In genomic region chr8:77973714-77974113, GRCm38 (mm10) we compare ENCODE assay signal across 23 mouse cellular contexts.
DNase-seq lines count a peak whose midpoint lies in the region; TF ChIP-seq lines count a peak whose summit lies in the region.
"Had no signal": no experiment of that assay in that cellular context is flagged by ENCODE, and none has a peak within 500 bp of the region (broad histone marks: within the 10 kb centered on the region; RNA-seq: fewer than 3 reads in every experiment).

No protein-coding gene starts in this region.

- TF ChIP-seq CTCF in kidney, adult 2 months (conservative IDR thresholded peaks at IDR 0.05; ENCODE audit: insufficient read depth, insufficient read length, low read depth, low read length), result no peak
- no peak for TF ChIP-seq CTCF in lung, adult 2 months (IDR thresholded peaks at IDR 0.05; ENCODE audit: insufficient read depth, low read length)

- H3K27me3 ChIP-seq in kidney, adult 2 months (replicated peaks; ENCODE audit: control insufficient read depth, insufficient read depth, low read length), result no peaks in the 10 kb centered on the region
- H3K27me3 ChIP-seq: embryonic facial prominence, embryonic 13.5 days; forebrain, embryonic 12.5 days; heart, embryonic 15.5 days; hindbrain, embryonic 13.5 days; kidney, embryonic 15.5 days had no signal

- no peak overlapping the region for H3K27ac ChIP-seq in kidney, adult 2 months (ENCODE audit: insufficient read depth, low read depth, low read length)
- H3K27ac ChIP-seq: embryonic facial prominence, embryonic 13.5 days; forebrain, embryonic 12.5 days; heart, embryonic 10.5 days; heart, embryonic 15.5 days; hindbrain, embryonic 13.5 days; kidney, embryonic 15.5 days had no signal

- TF ChIP-seq POLR2A in kidney, adult 2 months (IDR thresholded peaks at IDR 0.05; ENCODE audit: low read depth, low read length), result no peak
- no peak for TF ChIP-seq POLR2A in lung, adult 2 months (IDR thresholded peaks at IDR 0.05; ENCODE audit: borderline replicate concordance, extremely low read depth, low read depth, low read length)

- no peaks in the 10 kb centered on the region for H3K36me3 ChIP-seq in kidney, adult 2 months (ENCODE audit: control insufficient read depth, insufficient read depth, low read length)
- H3K36me3 ChIP-seq: embryonic facial prominence, embryonic 13.5 days; forebrain, embryonic 12.5 days; G1E; heart, embryonic 10.5 days; heart, embryonic 15.5 days; hindbrain, embryonic 13.5 days; kidney, embryonic 15.5 days had no signal

- peak; percentile 10 for DNase-seq in kidney, adult 2 months
- DNase-seq in kidney, adult 9 months, result no peak
- DNase-seq in lung, adult 18-20 months, result peak; percentile 9 to 46
- DNase-seq in lung, adult 2 months, result no peak
- peak; percentile 64 for DNase-seq in lung, postnatal 10 days
- DNase-seq in yolk sac, embryonic 10.5 days (ENCODE audit: low spot score), result peak; percentile 23
- DNase-seq in cerebellum, adult 9-11 months, result no peak
- no peak for DNase-seq in thymus, postnatal 0 days (ENCODE audit: low spot score)
- DNase-seq: adrenal gland, adult 8-10 months; cerebellum, adult 2 months; cerebellum, postnatal 25 days; forebrain, postnatal 0 days; gastrocnemius, postnatal 10 days; liver; right cerebral cortex, adult 18-20 months; spleen, adult 18-20 months had no signal

- H3K4me3 ChIP-seq in kidney, adult 2 months (ENCODE audit: insufficient read depth, low read depth, low read length), result no peak overlapping the region
- H3K4me3 ChIP-seq in lung, adult 2 months (replicated peaks; ENCODE audit: extremely low read depth, low read depth, low read length), result no peak overlapping the region
- H3K4me3 ChIP-seq: embryonic facial prominence, embryonic 13.5 days; forebrain, embryonic 12.5 days; heart, embryonic 10.5 days; heart, embryonic 15.5 days; hindbrain, embryonic 13.5 days; kidney, embryonic 15.5 days had no signal

- 43% methylated on average over 4 of the region's 4 CpGs for WGBS in kidney, adult 2 months
- 34% methylated on average over 4 of the region's 4 CpGs for WGBS in lung, adult 2 months

- no peaks in the 10 kb centered on the region for H3K4me1 ChIP-seq in kidney, adult 2 months (ENCODE audit: control insufficient read depth, insufficient read depth, low read length)
- no peaks in the 10 kb centered on the region for H3K4me1 ChIP-seq in lung, adult 2 months (ENCODE audit: control insufficient read depth, insufficient read depth, low read length)
- H3K4me1 ChIP-seq: forebrain, embryonic 12.5 days; heart, embryonic 15.5 days; hindbrain, embryonic 13.5 days had no signal

Comparison
In these comparisons a context has a peak if more than half of its experiments do, and no peak if none do; other contexts are left out.
1. DNase-seq: peak in kidney, adult 2 months (single experiment), lung, adult 18-20 months (2 of 2), lung, postnatal 10 days (single experiment) and yolk sac, embryonic 10.5 days (single experiment); none in kidney, adult 9 months (single experiment), lung, adult 2 months (single experiment), cerebellum, adult 9-11 months (single experiment) and thymus, postnatal 0 days (single experiment).